Mouse (Mus musculus) layer of hippocampus, postnatal 25 days (tissue): ENCODE data around the gene Zfr. TPM values are rescaled to one million over a fixed set of nuclear protein-coding genes. Genes with fewer than 3 reads are reported as not detected.

Source experiments
- microRNA-seq, 2 experiments: library from miRNA; unstranded; fragments of <30 nt; microRNA quantifications; one replicate each; pipeline ENCODE4 v1.2.0; 2021
- total RNA-seq, 2 experiments: library from RNA; stranded (reverse); gene quantifications; 2 replicates each; pipeline ENCODE4 v1.2.3; 2021

The Zfr gene
- total RNA-seq, 2 experiments from 2014 or later = 346 to 351 TPM

Small RNA genes lying within 50 kb of the gene (microRNA-seq; reads per million reads assigned to microRNA genes)
- gene Mir1898 = 0 reads per million in 2 experiments

Other genes with a start within 250 kb of the Zfr start
- 10 to 100 TPM; 14.0 to 16.0 TPM for gene Npr3, start 210.5 kb upstream of the Zfr start, total RNA-seq
- 100 to 1,000 TPM; 305 to 336 TPM for gene Sub1, start 120.8 kb upstream of the Zfr start, total RNA-seq
- gene Mtmr12, start 87.2 kb downstream of the Zfr start, total RNA-seq = 10 to 100 TPM; 50.9 to 54.8 TPM
- gene Golph3, start 203.6 kb downstream of the Zfr start, total RNA-seq = 10 to 100 TPM; 90.6 to 98.8 TPM
- under 1 TPM in 1 of 2 experiments, not detected in 1; 0.69 TPM for gene 1810049J17Rik, start 204.1 kb downstream of the Zfr start, total RNA-seq